Mouse (Mus musculus) retina, embryonic 14.5 days (tissue): ENCODE data around the gene Vpreb1.
A peak's percentile ranks its signal among the peaks of the same experiment; 100 is the strongest.
"Not testable (repeated sequence)": the region's sequence is repeated elsewhere in the genome, so short reads cannot be mapped to it uniquely, and the experiment has no call there.

Source experiments
- DNase-seq: peaks from one replicate; pipeline ENCODE4 v3.0.0-alpha.2; 2015; ENCODE audit warnings: low spot score

Vpreb1 gene

GRCm38 (mm10) chr16:16870617-16871331 is at the start of gene Vpreb1, which contains the start of gene Top3b:
Vpreb1 (minus strand) TSS chr16:16870843.
Top3b (plus strand) TSS chr16:16870736.
- peak; percentile 95 for DNase-seq

- DNase-seq, result no peak
Measured at GRCm38 (mm10) chr16:16918441-16919117, 47.9 kb upstream of the Vpreb1 start.

DNA sequence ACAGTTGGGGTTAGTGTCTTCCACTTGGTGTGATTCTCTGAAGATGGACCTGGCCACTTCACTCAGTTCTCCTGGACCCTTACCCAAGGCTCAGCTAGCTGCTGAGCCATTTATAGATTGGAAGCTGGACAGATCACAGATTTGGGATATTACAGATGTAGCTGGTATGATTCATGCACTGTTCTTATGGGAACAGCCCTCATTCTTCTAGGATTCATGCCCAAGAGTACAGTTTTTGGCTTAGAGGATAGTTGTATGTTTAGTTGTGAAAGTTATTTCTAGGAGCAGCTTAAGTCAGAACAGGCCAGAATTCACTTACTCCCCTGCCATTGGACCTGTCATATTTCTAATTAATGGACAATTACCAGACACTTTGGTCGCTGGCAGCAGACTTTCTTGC is 42.8 kb upstream of the Vpreb1 start:
- DNase-seq, result no peak

GRCm38 (mm10) chr16:16911641-16912597 is 41.3 kb upstream of the Vpreb1 start:
- DNase-seq, result peak; percentile 92

GRCm38 (mm10) chr16:16907799-16908198 is 37.2 kb upstream of the Vpreb1 start:
- no peak for DNase-seq

- DNase-seq, result no peak
Measured at GRCm38 (mm10) chr16:16903188-16903587, 32.5 kb upstream of the Vpreb1 start.

GRCm38 (mm10) chr16:16902329-16902728 is 31.7 kb upstream of the Vpreb1 start:
- no peak for DNase-seq

DNA sequence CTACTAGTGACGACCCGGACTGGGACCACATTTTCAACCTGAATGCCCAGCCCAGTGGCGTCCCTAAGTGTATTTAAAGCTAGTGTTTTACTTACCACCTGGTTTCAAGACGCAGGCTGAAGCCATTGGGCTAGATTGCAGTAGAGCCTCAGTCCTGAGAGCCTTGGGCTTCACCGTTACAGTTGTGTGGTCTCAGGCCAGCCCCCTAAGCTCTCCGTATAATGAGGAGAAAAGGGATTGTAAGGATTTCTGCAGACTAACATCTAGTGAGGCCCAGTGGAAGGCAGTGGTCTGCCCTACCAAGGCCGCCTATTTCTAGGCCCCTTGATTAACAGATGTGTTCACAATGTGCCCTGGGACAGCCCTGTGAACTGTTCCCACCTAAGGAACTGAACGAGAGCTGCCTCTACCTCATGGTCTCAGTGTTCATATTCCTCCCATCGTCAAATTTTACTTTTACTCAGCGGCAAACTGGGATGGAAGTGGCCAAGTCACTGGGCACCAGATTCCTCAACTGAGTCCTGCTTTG is 26.5 kb upstream of the Vpreb1 start:
- peak; percentile 23 for DNase-seq

DNA sequence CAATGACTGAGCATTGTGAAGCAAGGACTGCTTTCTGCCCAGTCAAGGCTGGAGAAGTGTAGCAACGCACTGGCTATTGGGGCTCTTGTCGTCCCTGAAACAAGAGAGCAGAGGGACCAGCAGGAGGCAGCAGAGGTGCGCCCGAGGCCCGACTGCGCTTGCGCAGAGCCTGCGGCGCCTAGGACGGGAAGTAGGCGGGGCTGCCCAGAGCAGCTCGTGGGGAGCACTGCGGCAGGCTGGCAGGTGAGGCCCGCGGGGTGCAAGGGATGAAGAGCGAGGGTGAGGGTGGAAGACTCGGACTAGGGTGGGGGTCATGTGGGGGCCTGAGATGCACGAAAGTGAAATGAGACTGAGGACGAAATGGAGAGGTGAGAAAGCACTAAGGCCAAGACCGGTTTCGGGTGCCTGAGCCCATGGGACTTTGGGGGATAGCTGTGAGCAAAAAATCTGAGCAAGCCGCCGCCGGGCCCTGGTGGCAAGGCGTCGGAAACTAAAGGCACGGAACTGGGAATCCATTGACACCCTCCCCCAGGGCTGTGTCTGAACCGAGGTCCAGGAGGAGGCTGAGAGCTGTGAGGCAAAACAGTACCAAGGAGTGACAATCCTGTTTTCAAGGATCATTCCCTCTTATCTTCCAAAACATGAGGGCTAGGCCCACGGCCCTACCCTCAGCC is 25.9 kb upstream of the Vpreb1 start, which contains the start of gene Ppm1f:
Gene Ppm1f (plus strand): TSS at position 88 of the 674 bp plus-strand sequence.
- DNase-seq, result peak; percentile 97

DNA sequence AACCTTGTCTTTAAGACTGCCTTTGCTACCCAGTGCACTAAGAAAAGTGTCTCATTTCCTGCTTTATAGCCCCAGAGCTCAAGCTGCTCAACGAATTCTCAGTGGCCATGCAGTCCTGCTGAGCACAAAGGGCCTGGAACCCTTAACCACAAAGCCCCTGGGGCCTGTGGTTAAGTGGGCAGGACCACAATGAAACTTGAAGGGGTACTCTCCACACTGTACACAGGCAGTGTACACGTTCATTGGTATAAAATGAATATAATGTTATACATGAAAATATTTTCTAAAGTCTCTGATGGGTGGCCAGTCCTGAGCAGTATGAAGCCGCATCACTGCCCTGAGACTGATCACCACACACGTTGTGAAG is 25.4 kb upstream of the Vpreb1 start:
- no peak for DNase-seq

- no peak for DNase-seq
Measured at GRCm38 (mm10) chr16:16892366-16892765, 21.7 kb upstream of the Vpreb1 start.

DNA sequence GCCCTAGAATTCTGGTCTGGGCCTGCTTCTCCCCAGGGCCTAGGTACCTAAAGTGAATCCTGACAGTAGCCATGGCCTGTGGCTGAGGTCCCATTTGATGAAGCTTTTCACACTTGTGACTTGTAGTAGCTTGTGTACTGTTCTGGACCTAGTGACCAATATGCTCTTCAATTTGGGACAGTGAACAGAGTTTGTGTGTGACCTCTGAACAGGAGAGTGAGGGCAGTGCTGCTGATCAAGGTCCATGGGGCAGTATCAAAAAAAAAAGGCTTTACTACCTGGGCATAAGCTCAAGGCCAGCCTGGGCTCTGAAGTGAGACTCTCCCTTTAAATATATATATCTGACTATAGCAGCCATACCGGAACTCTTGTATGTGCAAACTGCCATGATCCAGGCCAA is 17.7 kb upstream of the Vpreb1 start:
- DNase-seq, result no peak

DNA sequence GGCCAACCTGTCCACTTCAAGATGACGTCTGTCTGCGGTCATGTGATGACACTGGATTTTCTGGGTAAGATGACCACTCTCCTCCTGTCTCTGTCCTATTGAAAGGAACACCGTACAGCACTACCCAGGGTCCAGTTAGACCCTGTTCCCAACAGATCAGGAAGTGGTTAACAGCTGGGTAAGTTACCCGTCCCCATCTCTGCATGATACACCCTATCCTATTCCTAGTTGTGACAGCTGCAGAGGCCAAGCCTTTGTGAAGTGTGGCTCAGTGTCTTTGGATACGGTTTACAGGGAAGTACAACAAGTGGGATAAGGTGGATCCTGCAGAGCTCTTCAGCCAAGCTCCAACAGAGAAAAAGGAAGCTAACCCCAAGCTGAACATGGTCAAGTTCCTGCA is 8.4 kb upstream of the Vpreb1 start:
- no peak for DNase-seq

DNA sequence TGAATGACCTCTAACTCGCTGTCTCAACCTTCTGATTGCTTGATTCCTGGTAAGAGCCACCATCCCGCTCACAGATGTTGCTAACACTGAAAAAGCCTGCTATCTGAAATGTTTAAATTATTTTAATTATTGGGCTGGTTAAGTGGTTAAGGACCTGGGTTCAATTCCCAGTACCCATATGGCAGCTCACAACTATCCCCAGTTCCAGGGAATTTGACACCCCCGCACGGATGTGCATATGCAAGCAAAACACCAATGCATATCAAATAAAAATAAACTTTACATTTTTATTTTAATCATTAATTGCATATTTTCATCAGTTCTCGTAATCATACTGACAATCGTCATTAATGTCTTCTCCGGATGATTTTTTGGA is 414 bp downstream of the Vpreb1 start:
- no peak for DNase-seq

GRCm38 (mm10) chr16:16865696-16866561 is 4.7 kb downstream of the Vpreb1 start:
- no peak for DNase-seq

DNA sequence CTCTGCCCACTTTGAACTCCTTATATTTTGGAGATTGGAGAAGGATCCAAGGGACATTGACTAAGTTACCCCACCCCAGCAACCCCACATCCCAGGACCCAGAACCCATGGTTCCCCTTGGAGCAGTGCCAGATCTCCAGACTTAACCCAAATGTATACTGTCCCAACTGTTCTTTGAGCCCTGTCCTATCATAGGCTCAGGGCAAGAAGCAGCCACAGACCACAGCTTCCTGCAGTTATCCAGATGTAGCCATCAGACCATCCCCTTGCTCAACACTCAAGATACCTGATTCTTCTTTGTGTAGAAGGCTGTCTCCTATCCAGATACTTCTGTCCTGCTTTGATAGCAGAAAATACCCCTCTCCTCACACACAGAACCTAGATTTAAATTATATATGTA is 5.4 kb downstream of the Vpreb1 start:
- no peak for DNase-seq

DNA sequence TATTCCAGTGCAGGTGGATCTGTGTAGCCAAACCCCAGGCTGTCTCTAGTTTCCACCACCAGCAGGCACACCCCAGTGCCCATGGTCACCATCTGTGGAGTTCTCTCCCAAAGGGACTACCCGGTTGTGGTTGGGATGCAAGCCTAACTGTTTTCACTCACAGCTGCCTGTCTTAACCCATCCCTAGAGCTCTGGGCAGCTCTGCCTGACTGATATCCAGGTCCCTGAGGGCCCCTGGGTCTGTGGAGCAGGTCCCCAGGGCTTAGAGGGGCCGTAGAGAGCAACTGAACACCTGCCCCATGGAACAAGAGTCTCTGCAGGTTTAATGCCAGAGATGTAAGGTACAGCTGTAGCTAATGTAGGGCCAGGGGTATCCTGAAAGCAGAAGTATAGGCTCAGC is 6.7 kb downstream of the Vpreb1 start, which contains the start of gene Igll1:
Gene Igll1 (minus strand): TSS at position 8 of the 400 bp plus-strand sequence.
- DNase-seq, result no peak

- no peak for DNase-seq
Measured at GRCm38 (mm10) chr16:16862288-16862687, 8.4 kb downstream of the Vpreb1 start.

DNA sequence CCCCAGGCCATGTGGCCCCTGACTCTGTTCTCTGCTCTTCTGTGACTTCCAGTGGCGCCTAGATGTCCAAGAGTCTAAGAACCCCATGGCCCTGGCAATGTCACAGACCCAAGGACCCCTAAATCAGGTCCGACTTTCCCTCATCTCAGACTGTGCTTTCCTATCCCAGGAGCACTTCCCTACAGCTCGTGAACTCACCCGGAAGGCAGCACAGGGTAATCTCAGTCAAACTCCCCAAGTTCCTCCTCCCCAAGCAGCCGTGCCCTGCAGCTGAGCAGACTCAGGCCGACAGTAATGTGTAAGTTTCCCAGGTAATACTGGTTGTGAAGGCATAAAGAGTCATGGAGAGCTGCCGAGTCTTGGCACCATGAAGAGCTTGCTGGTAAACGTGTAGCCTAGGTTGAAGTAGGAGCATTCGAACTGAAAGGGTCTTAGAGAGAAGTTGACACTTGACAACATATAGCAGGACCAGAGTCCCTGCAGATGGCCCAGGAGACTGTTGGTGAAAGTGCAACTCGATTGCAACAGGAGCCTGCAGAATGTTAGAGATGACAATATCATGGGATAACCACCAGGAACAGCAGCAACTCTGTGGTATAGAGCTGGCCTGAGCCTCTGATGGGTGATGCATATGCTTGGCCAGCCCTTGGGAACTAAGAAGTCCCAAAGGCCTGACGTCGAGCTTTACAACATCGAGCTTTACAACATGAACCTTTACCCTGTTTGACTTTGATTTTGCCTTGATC is 13.7 kb downstream of the Vpreb1 start:
- no peak for DNase-seq

GRCm38 (mm10) chr16:16856054-16856453 is 14.6 kb downstream of the Vpreb1 start:
- DNase-seq, result not testable (repeated sequence)
